In genomic region chr17:56021161-56021910, GRCm38 (mm10) we compare ENCODE assay signal across 8 mouse cellular contexts. TPM values are rescaled to one million over a fixed set of nuclear protein-coding genes. Genes with fewer than 3 reads are reported as not detected.
DNase-seq lines count a peak whose midpoint lies in the region; ATAC-seq and TF ChIP-seq lines count a peak whose summit lies in the region.

No protein-coding gene starts in this region.

- no peak overlapping the region for H3K4me2 ChIP-seq in forebrain, embryonic 15.5 days (replicated peaks)
- H3K4me2 ChIP-seq in forebrain, embryonic 12.5 days = no peak overlapping the region
- no peak overlapping the region for H3K4me2 ChIP-seq in midbrain, embryonic 13.5 days (replicated peaks)

- peaks cover 33% of the 10 kb centered on the region for H3K36me3 ChIP-seq in forebrain, embryonic 15.5 days
- H3K36me3 ChIP-seq in forebrain, embryonic 12.5 days (replicated peaks) = peaks cover 43% of the 10 kb centered on the region
- peaks cover 51% of the 10 kb centered on the region for H3K36me3 ChIP-seq in midbrain, embryonic 13.5 days

- no peaks in the 10 kb centered on the region for H3K27me3 ChIP-seq in forebrain, embryonic 15.5 days
- no peaks in the 10 kb centered on the region for H3K27me3 ChIP-seq in forebrain, embryonic 12.5 days
- H3K27me3 ChIP-seq in midbrain, embryonic 13.5 days = no peaks in the 10 kb centered on the region

- peaks cover 12% of the 10 kb centered on the region for H3K4me1 ChIP-seq in forebrain, embryonic 15.5 days
- H3K4me1 ChIP-seq in forebrain, embryonic 12.5 days = peaks cover 19% of the 10 kb centered on the region; the same call in 1 of the 2 replicates
- H3K4me1 ChIP-seq in midbrain, embryonic 13.5 days (replicated peaks) = peaks cover 31% of the 10 kb centered on the region
- peaks cover 21% of the 10 kb centered on the region for H3K4me1 ChIP-seq in lung, adult 2 months (ENCODE audit: control insufficient read depth, insufficient read depth, low read length)

- ATAC-seq in forebrain, embryonic 15.5 days (replicated peaks) = no peak
- no peak for ATAC-seq in forebrain, embryonic 12.5 days (ENCODE audit: low FRiP score)
- no peak for ATAC-seq in midbrain, embryonic 13.5 days

- no peak for TF ChIP-seq POLR2A in lung, adult 2 months (IDR thresholded peaks at IDR 0.05; ENCODE audit: borderline replicate concordance, extremely low read depth, low read depth, low read length)

- H3K4me3 ChIP-seq in forebrain, embryonic 15.5 days = no peak overlapping the region
- no peak overlapping the region for H3K4me3 ChIP-seq in forebrain, embryonic 12.5 days (replicated peaks)
- no peak overlapping the region for H3K4me3 ChIP-seq in midbrain, embryonic 13.5 days (replicated peaks)
- no peak overlapping the region for H3K4me3 ChIP-seq in lung, adult 2 months (replicated peaks; ENCODE audit: extremely low read depth, low read depth, low read length)

- peak; percentile 38 to 40 for DNase-seq in spleen, postnatal 36 days (ENCODE audit: low spot score in 2 of 2)
- no peak for DNase-seq in spleen, adult 12 weeks (ENCODE audit: low spot score)
- DNase-seq in gastrocnemius, postnatal 25 days = no peak
- no peak for DNase-seq in liver
- DNase-seq in lung, adult 2 months = no peak

- WGBS in forebrain, embryonic 15.5 days = 79% methylated on average over 4 of the region's 4 CpGs
- WGBS in forebrain, embryonic 12.5 days = 87% methylated on average over 4 of the region's 4 CpGs
- WGBS in midbrain, embryonic 13.5 days = 84% methylated on average over 4 of the region's 4 CpGs
- WGBS in lung, adult 2 months = 72% methylated on average over 4 of the region's 4 CpGs

- no peak for TF ChIP-seq CTCF in lung, adult 2 months (IDR thresholded peaks at IDR 0.05; ENCODE audit: insufficient read depth, low read length)

- H3K9me3 ChIP-seq in forebrain, embryonic 15.5 days = no peaks in the 10 kb centered on the region
- no peaks in the 10 kb centered on the region for H3K9me3 ChIP-seq in forebrain, embryonic 12.5 days
- no peaks in the 10 kb centered on the region for H3K9me3 ChIP-seq in midbrain, embryonic 13.5 days

- H3K9ac ChIP-seq in forebrain, embryonic 15.5 days (replicated peaks) = no peak overlapping the region
- no peak overlapping the region for H3K9ac ChIP-seq in forebrain, embryonic 12.5 days
- H3K9ac ChIP-seq in midbrain, embryonic 13.5 days (replicated peaks) = 0 out of 2 replicates have a peak overlapping the region, but pooled peaks have one; percentile 0

- H3K27ac ChIP-seq in forebrain, embryonic 15.5 days (replicated peaks) = peak overlapping the region; percentile 11
- no peak overlapping the region for H3K27ac ChIP-seq in forebrain, embryonic 12.5 days
- peak overlapping the region; percentile 54; the same call in 1 of the 2 replicates for H3K27ac ChIP-seq in midbrain, embryonic 13.5 days

RNA-seq across cellular contexts. Expression of gene Sh3gl1, which starts 15.1 kb away (rescaled TPM):
- polyA plus RNA-seq in forebrain, embryonic 15.5 days (2015; fragmentation: Nextera tagmentation; extraction: Ambion mirVana) = 120 and 122 TPM in 2 replicates
- 130 and 135 TPM in 2 replicates for polyA plus RNA-seq in forebrain, embryonic 12.5 days (2016; fragmentation: Nextera tagmentation; extraction: Ambion mirVana)
- polyA plus RNA-seq in midbrain, embryonic 13.5 days (2015; fragmentation: Nextera tagmentation; extraction: Ambion mirVana) = 113 and 123 TPM in 2 replicates
- 10 to 100 TPM; 10.8 to 12.4 TPM for total RNA-seq in gastrocnemius, postnatal 25 days (2021)
- 72.8 and 74.1 TPM in 2 replicates for polyA plus RNA-seq in lung, adult 2 months (2012; rRNA removed)

RNA-seq across cellular contexts. Expression of gene Mpnd, which starts 15.8 kb away (rescaled TPM):
- polyA plus RNA-seq in forebrain, embryonic 15.5 days (2015; fragmentation: Nextera tagmentation; extraction: Ambion mirVana) = 190 and 191 TPM in 2 replicates
- polyA plus RNA-seq in forebrain, embryonic 12.5 days (2016; fragmentation: Nextera tagmentation; extraction: Ambion mirVana) = 184 and 186 TPM in 2 replicates
- 159 and 182 TPM in 2 replicates for polyA plus RNA-seq in midbrain, embryonic 13.5 days (2015; fragmentation: Nextera tagmentation; extraction: Ambion mirVana)
- 10 to 100 TPM; 43.3 to 44.4 TPM for total RNA-seq in gastrocnemius, postnatal 25 days (2021)
- polyA plus RNA-seq in lung, adult 2 months (2012; rRNA removed) = 99.7 and 103 TPM in 2 replicates

RNA-seq across cellular contexts. Expression of gene Stap2, which starts 16.0 kb away (rescaled TPM):
- 4.9 and 5.5 TPM in 2 replicates for polyA plus RNA-seq in forebrain, embryonic 15.5 days (2015; fragmentation: Nextera tagmentation; extraction: Ambion mirVana)
- 4.2 and 4.6 TPM in 2 replicates for polyA plus RNA-seq in forebrain, embryonic 12.5 days (2016; fragmentation: Nextera tagmentation; extraction: Ambion mirVana)
- 4.6 and 5.0 TPM in 2 replicates for polyA plus RNA-seq in midbrain, embryonic 13.5 days (2015; fragmentation: Nextera tagmentation; extraction: Ambion mirVana)
- total RNA-seq in gastrocnemius, postnatal 25 days (2021) = 1 to 10 TPM; 2.6 to 4.9 TPM
- 53.4 and 60.4 TPM in 2 replicates for polyA plus RNA-seq in lung, adult 2 months (2012; rRNA removed)

RNA-seq across cellular contexts. Expression of gene Chaf1a, which starts 18.9 kb away (rescaled TPM):
- 10.8 and 14.3 TPM in 2 replicates for polyA plus RNA-seq in forebrain, embryonic 15.5 days (2015; fragmentation: Nextera tagmentation; extraction: Ambion mirVana)
- polyA plus RNA-seq in forebrain, embryonic 12.5 days (2016; fragmentation: Nextera tagmentation; extraction: Ambion mirVana) = 39.1 and 43.4 TPM in 2 replicates
- 10.1 and 11.0 TPM in 2 replicates for polyA plus RNA-seq in midbrain, embryonic 13.5 days (2015; fragmentation: Nextera tagmentation; extraction: Ambion mirVana)
- total RNA-seq in gastrocnemius, postnatal 25 days (2021) = 1 to 10 TPM in 1 of 2 experiments, under 1 TPM in 1; 0.79 to 1.3 TPM
- polyA plus RNA-seq in lung, adult 2 months (2012; rRNA removed) = 1.6 and 2.3 TPM in 2 replicates

RNA-seq across cellular contexts. Expression of gene Fsd1, which starts 35.0 kb away (rescaled TPM):
- polyA plus RNA-seq in forebrain, embryonic 15.5 days (2015; fragmentation: Nextera tagmentation; extraction: Ambion mirVana) = 127 and 151 TPM in 2 replicates
- 79.7 and 82.4 TPM in 2 replicates for polyA plus RNA-seq in forebrain, embryonic 12.5 days (2016; fragmentation: Nextera tagmentation; extraction: Ambion mirVana)
- polyA plus RNA-seq in midbrain, embryonic 13.5 days (2015; fragmentation: Nextera tagmentation; extraction: Ambion mirVana) = 135 and 136 TPM in 2 replicates
- not detected for total RNA-seq in gastrocnemius, postnatal 25 days (2021)
- 0.17 and 0.31 TPM in 2 replicates for polyA plus RNA-seq in lung, adult 2 months (2012; rRNA removed)

Comparison
In these comparisons a context has a peak if more than half of its experiments do, and no peak if none do; other contexts are left out.
1. DNase-seq: peak in spleen, postnatal 36 days (2 of 2); none in spleen, adult 12 weeks (single experiment), gastrocnemius, postnatal 25 days (single experiment), liver (single experiment) and lung, adult 2 months (single experiment).